Mouse (Mus musculus): ENCODE measurements around the gene Notch1. TPM values are rescaled to one million over a fixed set of nuclear protein-coding genes. Genes with fewer than 3 reads are reported as not detected.

Gene Notch1
- polyA plus RNA-seq, 1 experiment from 2014 or later: 49.5 TPM

DNA sequence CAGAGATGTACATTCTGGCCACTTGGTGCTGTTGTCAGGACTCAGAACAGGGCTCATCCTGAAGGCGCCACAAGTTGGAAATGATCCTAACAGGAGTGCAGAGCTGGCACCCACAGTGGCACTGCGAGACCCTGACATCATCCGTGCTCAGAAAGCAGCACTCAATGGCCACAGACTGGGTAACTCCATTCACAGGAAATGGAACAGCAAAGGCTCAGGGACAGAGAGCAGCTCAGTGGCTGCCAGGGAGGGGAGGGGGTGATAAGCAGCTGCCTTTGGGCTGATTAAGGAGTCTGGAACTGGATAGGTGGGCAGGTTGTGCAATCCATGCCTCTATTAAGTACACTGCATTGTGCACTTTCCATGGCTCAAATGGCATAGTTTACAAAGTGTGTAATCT, 20.0 kb downstream of the Notch1 start:
- Histone ChIP-seq H3K9ac (0 out of 2 replicates have a peak overlapping the region, but pooled peaks have one; percentile 3), H3K4me2 (peak overlapping the region; percentile 60; the same call in 1 of the 2 replicates), H3K27me3 (no peaks in the 10 kb centered on the region), H3K36me3 (replicated peaks) (peaks cover 45% of the 10 kb centered on the region), H3K4me1 (peaks cover 100% of the 10 kb centered on the region), H3K9me3 (no peaks in the 10 kb centered on the region), H3K27ac (peak overlapping the region; percentile 99), H3K4me3 (replicated peaks) (no peak overlapping the region)
- 83% methylated on average over 3 of the region's 3 CpGs for WGBS
- no peak for ATAC-seq (ENCODE audit: low FRiP score)

DNA sequence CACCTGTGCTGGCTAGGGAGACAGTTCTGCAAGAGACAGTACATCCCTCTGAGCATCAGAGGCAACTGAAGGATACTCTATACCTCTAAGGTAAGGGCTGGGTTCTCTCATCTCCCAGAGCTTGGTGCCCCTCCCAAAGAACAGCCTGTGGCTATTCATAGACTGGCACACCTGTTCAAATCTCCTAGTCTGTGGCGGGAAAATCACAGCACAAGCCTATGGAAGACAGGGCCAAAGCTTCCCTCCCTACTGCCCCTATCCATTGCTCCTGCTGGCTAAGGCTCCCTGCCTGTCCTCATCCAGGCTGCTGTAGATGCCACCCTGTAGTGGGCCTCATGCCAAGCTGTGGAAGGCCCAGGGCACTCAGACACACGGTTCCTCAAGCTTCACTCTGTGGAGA, 20.8 kb downstream of the Notch1 start:
- no peaks in the 10 kb centered on the region for H3K9me3 ChIP-seq
- peak overlapping the region; percentile 60 for H3K4me2 ChIP-seq
- H3K9ac ChIP-seq: no peak overlapping the region
- peak overlapping the region; percentile 99; the same call in 1 of the 2 replicates for H3K27ac ChIP-seq
- ATAC-seq (ENCODE audit: low FRiP score): no peak
- H3K4me1 ChIP-seq: peaks cover 100% of the 10 kb centered on the region
- 82% methylated on average over 2 of the region's 2 CpGs for WGBS
- H3K36me3 ChIP-seq (replicated peaks): peaks cover 45% of the 10 kb centered on the region
- H3K4me3 ChIP-seq (replicated peaks): no peak overlapping the region
- H3K27me3 ChIP-seq: no peaks in the 10 kb centered on the region

DNA sequence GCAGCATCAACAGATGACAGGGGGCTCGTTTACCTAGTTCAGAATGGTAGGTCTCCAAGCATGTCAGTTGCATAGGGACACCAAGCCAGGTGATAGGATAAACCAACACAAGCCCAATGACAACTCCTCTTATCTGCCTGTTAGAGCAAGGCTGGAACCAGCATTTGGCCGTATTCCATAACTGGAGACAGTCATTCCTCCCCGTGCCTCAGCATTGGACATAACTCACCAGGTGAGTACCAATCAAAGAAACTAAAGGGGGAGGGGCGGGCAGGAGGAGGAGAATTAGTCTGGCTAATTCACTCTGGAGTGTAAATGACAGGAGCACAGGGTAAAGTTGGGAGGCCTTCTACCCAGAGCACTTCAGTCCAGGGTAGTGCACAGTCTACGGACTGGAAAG, 21.5 kb downstream of the Notch1 start:
- 80% methylated on average over 5 of the region's 5 CpGs for WGBS
- ATAC-seq (ENCODE audit: low FRiP score): no peak
- Histone ChIP-seq H3K27me3 (no peaks in the 10 kb centered on the region), H3K36me3 (replicated peaks) (peaks cover 48% of the 10 kb centered on the region), H3K9me3 (no peaks in the 10 kb centered on the region), H3K4me1 (peaks cover 100% of the 10 kb centered on the region), H3K4me2 (no peak overlapping the region), H3K9ac (no peak overlapping the region), H3K4me3 (replicated peaks) (no peak overlapping the region), H3K27ac (peak overlapping the region; percentile 99)

DNA sequence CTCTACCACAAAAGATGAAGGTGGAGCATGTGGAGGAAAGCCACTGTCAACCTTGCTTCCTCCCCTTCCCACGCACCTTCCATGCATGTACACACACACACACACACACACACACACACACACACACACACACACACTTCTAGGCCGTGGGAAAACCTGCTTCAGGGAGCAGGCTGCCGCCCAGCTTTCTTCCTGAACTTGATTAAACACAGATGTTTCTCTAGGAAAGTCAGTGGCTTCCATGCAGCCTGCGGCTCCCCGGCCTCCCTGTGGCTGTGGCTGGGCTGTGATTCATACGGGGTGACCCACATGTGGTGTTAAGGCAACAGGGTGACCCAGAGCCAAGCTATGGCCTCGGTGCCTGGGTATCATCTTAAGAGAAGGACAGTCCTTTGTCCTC, 22.1 kb downstream of the Notch1 start:
- Histone ChIP-seq H3K4me1 (peaks cover 100% of the 10 kb centered on the region), H3K9ac (peak overlapping the region; percentile 8; the same call in 1 of the 2 replicates), H3K9me3 (no peaks in the 10 kb centered on the region), H3K36me3 (replicated peaks) (peaks cover 42% of the 10 kb centered on the region), H3K27me3 (no peaks in the 10 kb centered on the region), H3K4me3 (replicated peaks) (no peak overlapping the region), H3K27ac (peak overlapping the region; percentile 99), H3K4me2 (peak overlapping the region; percentile 28)
- 65% methylated on average over 7 of the region's 7 CpGs for WGBS
- ATAC-seq (ENCODE audit: low FRiP score): no peak

DNA sequence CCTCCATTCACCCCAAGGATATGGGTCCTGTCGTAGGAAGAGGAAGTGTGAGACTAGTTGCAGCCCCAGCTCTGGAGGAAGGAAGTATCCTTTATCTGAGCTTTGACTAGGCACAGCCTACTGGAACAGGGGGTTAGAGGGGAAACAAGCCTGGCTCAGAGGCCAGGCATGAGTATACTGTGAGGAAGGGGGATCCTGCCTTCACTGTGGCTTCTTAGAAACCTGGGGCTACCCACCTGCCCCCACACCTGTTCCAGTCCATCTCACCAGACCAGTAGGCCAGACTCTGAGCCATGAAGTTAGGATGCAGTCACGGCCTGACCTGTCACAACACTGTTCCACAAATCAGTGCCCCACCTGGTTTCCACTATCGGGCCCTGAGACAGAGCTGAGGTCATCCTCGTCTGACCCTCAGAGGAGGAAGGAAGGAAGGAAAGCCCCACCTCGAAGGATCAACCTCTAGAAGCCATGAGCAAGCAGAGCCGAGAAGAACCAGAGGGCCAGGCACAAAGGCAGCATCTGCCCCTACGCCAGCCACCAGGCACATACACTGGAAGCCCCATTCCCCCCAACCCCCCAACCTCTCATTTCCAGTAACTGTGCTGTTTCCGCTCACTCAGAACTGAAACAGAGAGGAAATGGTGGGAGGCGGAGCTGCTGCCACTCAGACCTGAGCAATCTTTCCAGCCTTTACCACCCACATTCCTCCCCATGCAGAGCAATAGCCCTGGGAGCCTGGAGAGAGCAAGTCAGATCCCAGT, 23.3 kb downstream of the Notch1 start:
- WGBS: 37% methylated on average over 9 of the region's 9 CpGs
- Histone ChIP-seq H3K27me3 (no peaks in the 10 kb centered on the region), H3K4me3 (replicated peaks) (peak overlapping the region; percentile 8), H3K9me3 (no peaks in the 10 kb centered on the region), H3K36me3 (replicated peaks) (peaks cover 34% of the 10 kb centered on the region), H3K9ac (peak overlapping the region; percentile 12; the same call in 1 of the 2 replicates), H3K27ac (peak overlapping the region; percentile 99), H3K4me1 (peaks cover 100% of the 10 kb centered on the region), H3K4me2 (peak overlapping the region; percentile 28)
- ATAC-seq (ENCODE audit: low FRiP score): 0 out of 2 replicates have a peak, but pooled peaks have one; percentile 24

DNA sequence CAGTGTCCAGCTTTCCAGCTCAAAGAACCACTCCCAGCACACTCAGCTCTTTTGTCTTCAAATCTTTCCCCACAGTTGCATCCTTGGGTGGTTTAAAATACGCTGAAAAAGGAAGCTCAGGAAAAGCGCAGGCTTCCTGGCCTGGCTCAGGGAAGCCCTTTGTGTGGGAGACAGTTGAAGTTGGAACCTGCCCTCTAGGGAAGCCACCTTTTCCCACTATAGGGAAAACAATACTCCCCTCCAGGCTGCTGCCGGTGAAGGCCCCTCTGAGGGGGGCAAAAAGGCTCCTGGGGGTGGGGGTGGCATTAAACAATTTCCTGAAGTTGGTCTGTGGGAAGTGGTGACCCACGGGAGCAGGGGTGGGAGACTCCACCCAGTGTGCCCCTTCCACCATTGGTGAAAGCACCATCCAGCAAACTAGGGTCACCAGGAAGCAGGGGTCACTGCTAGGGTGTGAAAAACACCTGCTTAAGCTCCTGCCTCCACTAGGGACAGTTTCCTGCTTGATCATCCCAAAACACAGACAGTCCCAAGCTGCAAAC, 25.6 kb downstream of the Notch1 start:
- 18% methylated on average over 4 of the region's 4 CpGs for WGBS

DNA sequence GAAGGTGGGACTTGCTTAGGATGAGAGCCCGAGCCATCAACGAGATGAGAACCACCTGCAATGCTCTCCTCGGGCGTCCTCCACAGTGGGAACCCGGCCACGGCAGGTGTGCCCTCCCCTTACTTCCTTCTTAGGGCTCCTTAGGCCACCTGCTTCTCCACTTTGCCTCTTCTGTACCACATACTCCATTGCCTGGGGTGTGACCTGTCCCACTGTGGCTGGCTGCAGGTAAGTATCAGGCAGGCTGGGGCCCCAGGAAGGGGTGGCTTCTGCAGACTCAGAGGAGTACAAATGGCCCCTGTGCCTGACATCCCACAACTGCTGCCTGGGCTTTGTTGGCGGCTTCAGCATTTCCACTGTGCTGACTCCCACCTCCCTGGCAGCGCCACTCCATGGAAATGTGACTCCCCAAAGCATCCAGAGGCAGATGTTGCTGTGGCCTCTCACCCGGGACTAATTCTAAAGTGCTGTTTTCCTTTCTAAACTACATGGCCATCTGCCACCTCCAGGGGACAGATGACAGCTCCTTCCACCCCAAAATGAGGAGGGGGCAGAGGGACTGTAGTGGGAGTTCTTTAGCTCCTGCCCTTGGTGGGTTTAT, 27.8 kb downstream of the Notch1 start:
- 51% methylated on average over 9 of the region's 9 CpGs for WGBS
- Histone ChIP-seq H3K4me3 (replicated peaks) (no peak overlapping the region), H3K4me2 (peak overlapping the region; percentile 46), H3K4me1 (peaks cover 100% of the 10 kb centered on the region), H3K9me3 (no peaks in the 10 kb centered on the region), H3K9ac (peak overlapping the region; percentile 56), H3K36me3 (replicated peaks) (peaks cover 21% of the 10 kb centered on the region), H3K27ac (peak overlapping the region; percentile 99), H3K27me3 (no peaks in the 10 kb centered on the region)
- ATAC-seq (ENCODE audit: low FRiP score): no peak

More for the DNA sequence above, 25.6 kb downstream of the Notch1 start:
- Histone ChIP-seq H3K27me3 (no peaks in the 10 kb centered on the region), H3K9ac (peak overlapping the region; percentile 44; the same call in 1 of the 2 replicates), H3K9me3 (no peaks in the 10 kb centered on the region), H3K4me1 (peaks cover 100% of the 10 kb centered on the region), H3K27ac (peak overlapping the region; percentile 99), H3K4me3 (replicated peaks) (no peak overlapping the region), H3K4me2 (peak overlapping the region; percentile 19), H3K36me3 (replicated peaks) (peaks cover 15% of the 10 kb centered on the region)
- no peak for ATAC-seq (ENCODE audit: low FRiP score)

DNA sequence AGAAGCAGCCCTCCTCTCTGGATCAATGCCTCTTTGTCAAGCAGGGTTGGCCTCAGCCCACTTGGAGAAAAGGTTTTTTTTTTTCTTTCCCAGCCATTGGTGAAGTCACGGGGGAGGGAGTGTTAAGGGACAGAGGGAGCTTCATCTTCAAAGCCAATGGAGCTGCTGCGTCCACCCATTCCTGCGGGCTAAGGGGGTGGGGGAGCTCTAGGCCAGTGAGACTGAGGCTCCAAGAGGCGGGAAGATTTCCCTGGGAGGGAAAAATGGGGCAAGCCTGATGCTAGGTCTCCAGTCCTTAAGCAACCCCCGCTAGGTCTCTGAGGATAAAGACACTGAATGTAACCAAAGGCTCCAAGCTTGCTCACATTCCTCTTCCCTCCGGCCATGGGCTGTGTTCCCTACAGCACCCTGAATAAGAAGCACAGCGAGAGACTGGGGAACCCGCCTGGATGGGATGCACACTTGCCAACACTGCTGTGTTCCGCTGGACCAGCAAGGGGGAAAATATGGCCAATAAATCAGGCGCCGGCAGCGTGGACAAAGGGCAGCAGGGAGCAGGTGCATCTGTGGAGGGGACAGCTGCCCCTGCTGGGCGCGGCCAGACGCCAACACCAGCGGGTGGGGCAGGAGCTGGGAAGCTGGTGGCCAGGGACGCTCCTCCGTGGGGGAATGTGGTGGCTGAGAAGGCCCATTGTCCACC, 29.0 kb downstream of the Notch1 start:
- WGBS: 6% methylated on average over 18 of the region's 18 CpGs

DNA sequence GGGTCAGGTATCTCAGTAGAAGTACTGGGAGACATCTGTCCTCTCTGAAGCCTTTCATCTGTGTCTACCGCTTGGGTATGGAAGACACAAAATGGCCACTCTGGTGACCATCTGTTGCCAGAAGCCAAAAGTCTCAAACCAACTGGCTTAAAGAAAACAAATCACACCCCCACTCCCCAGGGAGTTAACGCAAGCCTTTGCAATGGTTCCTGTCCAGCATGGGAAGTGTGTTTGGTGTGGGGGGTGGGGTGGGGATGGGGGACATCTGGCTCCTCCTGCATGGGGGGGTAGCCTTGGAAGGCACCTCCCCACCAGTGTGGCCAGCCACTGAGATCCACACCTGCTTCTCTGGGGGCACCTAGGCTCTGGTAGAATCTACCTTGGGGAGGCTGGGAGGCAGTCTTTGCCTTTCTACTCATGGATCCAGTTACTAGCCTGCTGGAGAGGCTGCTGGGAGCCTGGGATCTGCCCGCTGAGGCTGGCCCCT, 29.6 kb downstream of the Notch1 start:
- H3K4me1 ChIP-seq: peaks cover 98% of the 10 kb centered on the region
- WGBS: 5% methylated on average over 3 of the region's 3 CpGs
- no peaks in the 10 kb centered on the region for H3K9me3 ChIP-seq
- peak overlapping the region; percentile 56 for H3K9ac ChIP-seq
- ATAC-seq (ENCODE audit: low FRiP score): no peak; the same call in 1 of the 2 replicates
- peak overlapping the region; percentile 46 for H3K4me2 ChIP-seq
- peaks cover 38% of the 10 kb centered on the region for H3K36me3 ChIP-seq (replicated peaks)
- no peaks in the 10 kb centered on the region for H3K27me3 ChIP-seq
- H3K27ac ChIP-seq: peak overlapping the region; percentile 99
- H3K4me3 ChIP-seq (replicated peaks): peak overlapping the region; percentile 8

More for the DNA sequence above, 29.0 kb downstream of the Notch1 start:
- peak overlapping the region; percentile 56 for H3K9ac ChIP-seq
- peak overlapping the region; percentile 8 for H3K4me3 ChIP-seq (replicated peaks)
- H3K4me1 ChIP-seq: peaks cover 100% of the 10 kb centered on the region
- H3K36me3 ChIP-seq (replicated peaks): peaks cover 32% of the 10 kb centered on the region
- H3K4me2 ChIP-seq: peak overlapping the region; percentile 46
- H3K9me3 ChIP-seq: no peaks in the 10 kb centered on the region
- H3K27ac ChIP-seq: peak overlapping the region; percentile 99
- ATAC-seq (ENCODE audit: low FRiP score): peak; percentile 39
- no peaks in the 10 kb centered on the region for H3K27me3 ChIP-seq

DNA sequence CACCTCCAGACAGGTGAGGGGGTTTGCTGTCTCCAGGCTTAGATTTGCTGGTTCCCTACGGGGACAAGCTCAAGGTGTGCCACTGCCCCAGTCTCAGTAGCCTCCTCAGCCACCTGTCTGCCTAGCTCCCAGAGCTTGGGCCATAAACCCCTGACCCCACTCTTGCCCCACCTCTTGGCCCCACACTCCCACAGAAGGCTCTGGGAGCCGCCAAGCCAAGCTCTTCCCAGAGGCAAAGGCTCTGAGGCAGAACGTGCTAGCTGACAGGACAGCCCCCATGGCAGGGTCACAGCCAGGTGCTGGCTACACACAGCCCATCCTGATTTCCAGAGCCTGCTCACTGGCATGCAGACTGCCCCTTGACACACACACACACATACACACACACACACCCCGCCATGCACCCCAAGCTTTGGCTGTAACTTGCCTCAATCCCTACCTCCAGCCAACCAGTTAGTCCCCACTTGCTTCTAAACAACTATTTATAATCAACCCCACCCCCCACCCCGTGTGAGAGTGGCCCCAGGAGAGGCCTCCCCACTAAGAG, 30.1 kb downstream of the Notch1 start:
- Histone ChIP-seq H3K4me1 (peaks cover 92% of the 10 kb centered on the region), H3K9me3 (no peaks in the 10 kb centered on the region), H3K36me3 (replicated peaks) (peaks cover 44% of the 10 kb centered on the region), H3K9ac (peak overlapping the region; percentile 56), H3K27ac (peak overlapping the region; percentile 99), H3K27me3 (no peaks in the 10 kb centered on the region), H3K4me3 (replicated peaks) (peak overlapping the region; percentile 8), H3K4me2 (peak overlapping the region; percentile 46)
- WGBS: 17% methylated on average over 5 of the region's 5 CpGs
- no peak for ATAC-seq (ENCODE audit: low FRiP score)

DNA sequence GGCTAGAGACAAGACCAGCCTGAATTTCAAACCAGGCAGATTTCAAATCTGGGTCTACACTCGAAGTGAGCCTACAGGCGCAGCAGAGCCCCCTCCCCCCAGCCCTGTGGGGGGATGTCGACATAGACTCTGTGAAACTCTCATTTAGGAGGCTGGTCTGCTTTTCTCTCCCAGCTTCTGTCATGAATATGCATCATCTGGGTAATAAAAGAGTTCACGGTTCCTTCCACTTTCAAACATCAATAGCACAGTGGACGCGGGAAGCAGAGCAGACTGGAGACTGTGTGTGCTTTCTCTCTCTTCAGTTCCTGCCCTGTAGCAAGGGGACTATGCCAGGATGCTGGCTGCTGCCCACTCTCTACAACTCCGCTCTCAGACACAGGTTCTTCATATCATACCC, 30.8 kb downstream of the Notch1 start:
- Histone ChIP-seq H3K4me2 (peak overlapping the region; percentile 46), H3K4me3 (replicated peaks) (peak overlapping the region; percentile 11), H3K36me3 (replicated peaks) (peaks cover 50% of the 10 kb centered on the region), H3K9ac (peak overlapping the region; percentile 56), H3K27me3 (no peaks in the 10 kb centered on the region), H3K4me1 (peaks cover 86% of the 10 kb centered on the region), H3K9me3 (no peaks in the 10 kb centered on the region), H3K27ac (peak overlapping the region; percentile 99)
- 8% methylated on average over 7 of the region's 7 CpGs for WGBS
- ATAC-seq (ENCODE audit: low FRiP score): peak; percentile 72

Data from forebrain, embryonic 12.5 days (tissue).